Mouse (Mus musculus): ENCODE data around the gene Dusp27.

DNA sequence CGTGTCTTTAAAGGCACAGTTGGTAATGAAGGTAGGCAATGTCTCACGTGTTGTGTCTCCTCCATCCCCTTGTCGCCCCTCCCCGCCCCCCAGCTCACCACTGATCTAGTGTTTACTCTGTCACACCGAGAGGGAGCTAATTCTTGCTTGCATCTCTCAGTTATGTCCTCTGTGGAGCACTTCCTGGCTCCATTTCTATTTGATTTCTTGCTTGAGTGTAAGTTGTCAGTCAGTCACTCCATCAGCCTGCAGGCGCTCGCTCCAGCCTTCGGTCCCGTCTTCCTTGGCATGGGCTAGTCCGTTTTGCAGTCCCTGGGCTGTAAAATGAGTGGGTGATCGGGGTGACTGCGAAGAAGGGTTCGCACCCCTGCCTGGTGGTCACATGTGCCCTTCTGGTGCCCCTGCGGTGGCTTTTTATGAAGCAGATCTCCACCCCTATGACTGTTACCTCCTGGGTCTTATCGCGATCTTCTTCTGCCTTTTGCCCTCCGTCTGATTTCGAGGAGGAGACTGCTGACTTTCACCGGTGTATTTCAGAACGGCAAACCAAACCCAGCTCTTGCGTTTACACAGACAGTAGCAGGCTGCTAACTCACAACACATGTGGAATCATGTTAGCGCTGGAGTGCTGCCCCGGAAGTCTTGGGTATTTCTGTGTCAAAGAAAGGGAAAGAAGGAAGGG, 79.4 kb downstream of the Dusp27 start:
- TF ChIP-seq GATA1 (IDR thresholded peaks at IDR 0.05; ENCODE audit: low read length) (no peak), TAL1 (IDR thresholded peaks at IDR 0.05; ENCODE audit: low read length) (no peak)
